8 mouse cellular contexts compared by ENCODE assay signal in the genomic region with DNA sequence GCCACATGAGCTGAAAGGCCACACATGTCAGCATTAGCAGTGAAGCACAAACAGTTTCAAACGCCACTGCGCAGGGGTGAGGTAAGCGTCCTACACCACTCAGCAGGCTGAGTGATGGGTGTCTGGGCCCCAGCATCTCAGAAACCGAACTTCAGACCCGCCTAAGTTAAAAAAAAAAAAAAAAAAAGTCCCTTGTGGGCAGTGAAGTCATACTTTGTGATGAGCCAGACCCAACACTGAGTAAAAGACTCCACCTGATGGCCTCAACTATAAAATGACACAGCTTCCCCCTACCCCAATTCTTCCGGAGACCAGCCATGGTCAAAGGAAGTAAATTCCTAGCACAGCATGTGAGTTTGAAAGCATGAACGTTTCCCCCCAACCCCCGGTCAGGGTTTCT. TPM values are rescaled to one million over a fixed set of nuclear protein-coding genes. Genes with fewer than 3 reads are reported as not detected.
DNase-seq lines count a peak whose midpoint lies in the region; ATAC-seq and TF ChIP-seq lines count a peak whose summit lies in the region.

No protein-coding gene starts in this region.

- TF ChIP-seq CTCF in embryonic fibroblast, embryonic 13.5 days (IDR thresholded peaks at IDR 0.05; ENCODE audit: borderline replicate concordance, insufficient read depth, low read length) = no peak

- peak overlapping the region; percentile 90 for H3K4me3 ChIP-seq in lung, embryonic 15.5 days
- peak overlapping the region; percentile 63 for H3K4me3 ChIP-seq in embryonic fibroblast, embryonic 13.5 days (ENCODE audit: insufficient read depth, low read length)
- H3K4me3 ChIP-seq in limb, embryonic 13.5 days = peak overlapping the region; percentile 79
- peak overlapping the region; percentile 77; the same call in 1 of the 2 replicates for H3K4me3 ChIP-seq in stomach, embryonic 14.5 days (ENCODE audit: low read depth, low read length)

- no peaks in the 10 kb centered on the region for H3K9me3 ChIP-seq in lung, embryonic 15.5 days
- no peaks in the 10 kb centered on the region for H3K9me3 ChIP-seq in limb, embryonic 13.5 days
- no peaks in the 10 kb centered on the region for H3K9me3 ChIP-seq in stomach, embryonic 14.5 days (ENCODE audit: control insufficient read depth, low read depth, low read length)

- H3K4me2 ChIP-seq in lung, embryonic 15.5 days = peak overlapping the region; percentile 64
- peak overlapping the region; percentile 98 for H3K4me2 ChIP-seq in limb, embryonic 13.5 days (replicated peaks)
- H3K4me2 ChIP-seq in stomach, embryonic 14.5 days (replicated peaks; ENCODE audit: low read depth, low read length) = peak overlapping the region; percentile 94

- H3K36me3 ChIP-seq in lung, embryonic 15.5 days = peaks cover 40% of the 10 kb centered on the region
- peaks cover 47% of the 10 kb centered on the region for H3K36me3 ChIP-seq in limb, embryonic 13.5 days
- H3K36me3 ChIP-seq in stomach, embryonic 14.5 days (ENCODE audit: control insufficient read depth, insufficient read depth, low read length) = peaks cover 42% of the 10 kb centered on the region

- H3K9ac ChIP-seq in lung, embryonic 15.5 days = peak overlapping the region; percentile 86
- H3K9ac ChIP-seq in limb, embryonic 13.5 days = peak overlapping the region; percentile 50
- H3K9ac ChIP-seq in stomach, embryonic 14.5 days (replicated peaks; ENCODE audit: low read depth, low read length) = peak overlapping the region; percentile 92; the same call in 1 of the 2 replicates

- peaks cover 41% of the 10 kb centered on the region for H3K4me1 ChIP-seq in lung, embryonic 15.5 days
- H3K4me1 ChIP-seq in embryonic fibroblast, embryonic 13.5 days (ENCODE audit: control insufficient read depth, insufficient read depth, low read length) = peaks cover 7% of the 10 kb centered on the region; the same call in 1 of the 2 replicates
- peaks cover 34% of the 10 kb centered on the region for H3K4me1 ChIP-seq in limb, embryonic 13.5 days
- peaks cover 24% of the 10 kb centered on the region for H3K4me1 ChIP-seq in stomach, embryonic 14.5 days (ENCODE audit: control insufficient read depth, insufficient read depth, low read length)

- no peak for ATAC-seq in lung, embryonic 15.5 days (ENCODE audit: borderline replicate concordance, extremely low read depth, low FRiP score, low TSS enrichment)
- no peak for ATAC-seq in limb, embryonic 13.5 days (ENCODE audit: low FRiP score, low read depth)
- no peak for ATAC-seq in stomach, embryonic 14.5 days (ENCODE audit: insufficient number of reproducible peaks, insufficient read depth, low FRiP score, low read depth)

- no peaks in the 10 kb centered on the region for H3K27me3 ChIP-seq in lung, embryonic 15.5 days
- H3K27me3 ChIP-seq in limb, embryonic 13.5 days = no peaks in the 10 kb centered on the region
- no peaks in the 10 kb centered on the region for H3K27me3 ChIP-seq in stomach, embryonic 14.5 days (ENCODE audit: control insufficient read depth, insufficient read depth, low read length)

- WGBS in lung, embryonic 15.5 days = 43% methylated on average over 8 of the region's 8 CpGs
- 57% methylated on average over 8 of the region's 8 CpGs for WGBS in limb, embryonic 13.5 days
- 51% methylated on average over 8 of the region's 8 CpGs for WGBS in stomach, embryonic 14.5 days

- TF ChIP-seq POLR2A in embryonic fibroblast, embryonic 13.5 days (IDR thresholded peaks at IDR 0.05; ENCODE audit: low read depth, low read length) = no peak

- no peak for DNase-seq in lung, postnatal 14 days
- no peak for DNase-seq in spleen, postnatal 36 days (ENCODE audit: low spot score in 2 of 2)
- DNase-seq in urinary bladder, postnatal 4 days (ENCODE audit: low spot score in 2 of 2) = no peak
- no peak for DNase-seq in kidney, adult 18-20 months

- H3K27ac ChIP-seq in lung, embryonic 15.5 days = no peak overlapping the region
- H3K27ac ChIP-seq in embryonic fibroblast, embryonic 13.5 days (ENCODE audit: insufficient read depth, low read length) = no peak overlapping the region
- H3K27ac ChIP-seq in limb, embryonic 13.5 days = no peak overlapping the region
- no peak overlapping the region for H3K27ac ChIP-seq in stomach, embryonic 14.5 days (ENCODE audit: low read length)

RNA-seq across cellular contexts. Expression of gene Arpc5l, which starts 2.0 kb away (rescaled TPM):
- 126 and 129 TPM in 2 replicates for polyA plus RNA-seq in lung, embryonic 15.5 days (2015; fragmentation: Nextera tagmentation; extraction: Ambion mirVana)
- polyA plus RNA-seq in embryonic fibroblast, embryonic 13.5 days (2011; ENCODE audit: insufficient read length, low read depth, missing spikeins) = 54.6 and 64.3 TPM in 2 replicates
- polyA plus RNA-seq in limb, embryonic 13.5 days (2015; fragmentation: Nextera tagmentation; extraction: Ambion mirVana) = 111 and 115 TPM in 2 replicates
- polyA plus RNA-seq in stomach, embryonic 14.5 days (2014; fragmentation: Nextera tagmentation; extraction: Ambion mirVana) = 119 and 124 TPM in 2 replicates

RNA-seq across cellular contexts. Expression of gene Rpl35, which starts 2.3 kb away (rescaled TPM):
- 831 and 909 TPM in 2 replicates for polyA plus RNA-seq in lung, embryonic 15.5 days (2015; fragmentation: Nextera tagmentation; extraction: Ambion mirVana)
- 266 and 282 TPM in 2 replicates for polyA plus RNA-seq in embryonic fibroblast, embryonic 13.5 days (2011; ENCODE audit: insufficient read length, low read depth, missing spikeins)
- polyA plus RNA-seq in limb, embryonic 13.5 days (2015; fragmentation: Nextera tagmentation; extraction: Ambion mirVana) = 945 and 972 TPM in 2 replicates
- polyA plus RNA-seq in stomach, embryonic 14.5 days (2014; fragmentation: Nextera tagmentation; extraction: Ambion mirVana) = 1,103 and 1,116 TPM in 2 replicates

RNA-seq across cellular contexts. Expression of gene Wdr38, which starts 5.8 kb away (rescaled TPM):
- polyA plus RNA-seq in lung, embryonic 15.5 days (2015; fragmentation: Nextera tagmentation; extraction: Ambion mirVana) = 1.4 and 2.1 TPM in 2 replicates
- 0.26 and 0.67 TPM in 2 replicates for polyA plus RNA-seq in embryonic fibroblast, embryonic 13.5 days (2011; ENCODE audit: insufficient read length, low read depth, missing spikeins)
- polyA plus RNA-seq in limb, embryonic 13.5 days (2015; fragmentation: Nextera tagmentation; extraction: Ambion mirVana) = 1.8 and 1.9 TPM in 2 replicates
- polyA plus RNA-seq in stomach, embryonic 14.5 days (2014; fragmentation: Nextera tagmentation; extraction: Ambion mirVana) = 1.1 and 1.8 TPM in 2 replicates
